Mouse (Mus musculus) heart, adult 2 months (tissue): Measurements from ENCODE around the gene Prkcq. TPM values are rescaled to one million over a fixed set of nuclear protein-coding genes. Genes with fewer than 3 reads are reported as not detected.

Experiments
- DNase-seq, 2 experiments: peaks; one replicate each; pipeline ENCODE4 v3.0.0; 2021
- H3K27ac ChIP-seq: fragments of 200-600 bp; 2 replicates; pipeline ENCODE4 v1.8.1; 2022
- H3K27me3 ChIP-seq: fragments of 200-500 bp; 2 replicates; pipeline ENCODE4 v1.6.1; 2012; ENCODE audit warnings: mild to moderate bottlenecking, low read length, inconsistent platforms, mixed read lengths; ENCODE audit not compliant: control insufficient read depth, insufficient read depth
- H3K36me3 ChIP-seq: fragments of 200-500 bp; 2 replicates; pipeline ENCODE4 v1.6.1; 2012; ENCODE audit warnings: low read length, inconsistent platforms; ENCODE audit not compliant: control insufficient read depth, insufficient read depth
- H3K4me1 ChIP-seq: fragments of 200-500 bp; 2 replicates; pipeline ENCODE4 v1.6.1; 2011; ENCODE audit warnings: low read length; ENCODE audit not compliant: control insufficient read depth, insufficient read depth
- H3K4me3 ChIP-seq: fragments of 200-600 bp; 2 replicates; pipeline ENCODE4 v1.8.1; 2022
- H3K79me2 ChIP-seq: fragments of 200-500 bp; replicated peaks from 2 replicates; pipeline ENCODE4 v1.6.1; 2012; ENCODE audit warnings: mild to moderate bottlenecking, inconsistent platforms, low read length, moderate library complexity, mixed read lengths; ENCODE audit not compliant: control insufficient read depth, insufficient read depth
- H3K9ac ChIP-seq: fragments of 200-500 bp; 2 replicates; pipeline ENCODE4 v1.6.1; 2012; ENCODE audit warnings: low read depth, mild to moderate bottlenecking, control low read depth, inconsistent platforms, low read length, mixed read lengths
- CTCF ChIP-seq: fragments of 200-600 bp; IDR thresholded peaks from 2 replicates; pipeline ENCODE4 v1.8.1; 2022; ENCODE audit warnings: antibody characterized with exemption, mild to moderate bottlenecking, moderate library complexity
- EP300 ChIP-seq: fragments of 200-500 bp; IDR thresholded peaks from 2 replicates; pipeline ENCODE4 v1.6.1; 2011; ENCODE audit warnings: low read depth, low read length, control low read depth; ENCODE audit not compliant: insufficient read depth
- POLR2A ChIP-seq: fragments of 200-500 bp; IDR thresholded peaks from 2 replicates; pipeline ENCODE4 v1.6.1; 2011; ENCODE audit warnings: mild to moderate bottlenecking, low read depth, low read length, control low read depth; ENCODE audit not compliant: insufficient read depth
- WGBS: fragments of 180-500 bp; shearing (Covaris S2); methylation state at CpG from one replicate; pipeline ENCODE4 v1.1.7; 2018; 5-methylcytosine and 5-hydroxymethylcytosine counted together
- intact Hi-C: fragments of 180-260 bp; cut with DNase I; formaldehyde crosslinking; loops from one replicate; pipeline ENCODE4 v1.15.1; 2025
- polyA plus RNA-seq: library from polyadenylated mRNA; depleted of rRNA; stranded (reverse); fragments of >200 nt; gene quantifications from 2 replicates; pipeline ENCODE4 v1.2.3, GENCODE M21; 2012
- total RNA-seq, 2 experiments: library from RNA; stranded (reverse); gene quantifications; 2 replicates each; pipeline ENCODE4 v1.2.3; 2021

Gene Prkcq
- total and polyA plus RNA-seq, 3 experiments, result 1.1 to 3.3 (median 2.6) TPM

GRCm38 (mm10) chr2:11290931-11291330 lies 119.0 kb downstream of the Prkcq start:
- no peak for DNase-seq
- WGBS, result 80% methylated on average over 6 of the region's 6 CpGs
- H3K79me2 ChIP-seq, result no peaks in the 10 kb centered on the region
- no peak overlapping the region for H3K9ac ChIP-seq
- no peak for TF ChIP-seq EP300
- no peak for TF ChIP-seq CTCF
- TF ChIP-seq POLR2A, result no peak
- intact Hi-C loops, result no loop called here
- no peaks in the 10 kb centered on the region for H3K36me3 ChIP-seq
- H3K27me3 ChIP-seq, result no peaks in the 10 kb centered on the region
- no peak overlapping the region for H3K27ac ChIP-seq
- H3K4me1 ChIP-seq, result no peaks in the 10 kb centered on the region
- H3K4me3 ChIP-seq, result no peak overlapping the region

- Histone ChIP-seq H3K4me1 (no peaks in the 10 kb centered on the region), H3K79me2 (no peaks in the 10 kb centered on the region), H3K9ac (no peak overlapping the region), H3K27me3 (no peaks in the 10 kb centered on the region), H3K27ac (no peak overlapping the region), H3K36me3 (no peaks in the 10 kb centered on the region), H3K4me3 (no peak overlapping the region)
- DNase-seq, result no peak
- WGBS, result 69% methylated on average over 9 of the region's 9 CpGs
- intact Hi-C loops, result no loop called here
- TF ChIP-seq EP300 (no peak), POLR2A (no peak), CTCF (no peak)
Measured at GRCm38 (mm10) chr2:11291570-11292405, 119.9 kb downstream of the Prkcq start.

GRCm38 (mm10) chr2:11293144-11293543 lies 121.2 kb downstream of the Prkcq start:
- TF ChIP-seq EP300 (no peak), POLR2A (no peak), CTCF (no peak)
- Histone ChIP-seq H3K79me2 (no peaks in the 10 kb centered on the region), H3K36me3 (no peaks in the 10 kb centered on the region), H3K4me3 (no peak overlapping the region), H3K4me1 (no peaks in the 10 kb centered on the region), H3K27ac (no peak overlapping the region), H3K27me3 (no peaks in the 10 kb centered on the region), H3K9ac (no peak overlapping the region)
- intact Hi-C loops, result no loop called here
- DNase-seq, result no peak
- 78% methylated on average over 13 of the region's 13 CpGs for WGBS

GRCm38 (mm10) chr2:11294643-11295191 lies 122.8 kb downstream of the Prkcq start:
- no peaks in the 10 kb centered on the region for H3K4me1 ChIP-seq
- H3K36me3 ChIP-seq, result no peaks in the 10 kb centered on the region
- H3K27me3 ChIP-seq, result no peaks in the 10 kb centered on the region
- H3K9ac ChIP-seq, result no peak overlapping the region
- H3K4me3 ChIP-seq, result no peak overlapping the region
- no peaks in the 10 kb centered on the region for H3K79me2 ChIP-seq
- no peak overlapping the region for H3K27ac ChIP-seq
- DNase-seq, result no peak
- 48% methylated on average over 5 of the region's 5 CpGs for WGBS
- no peak for TF ChIP-seq CTCF
- no peak for TF ChIP-seq EP300
- no peak for TF ChIP-seq POLR2A
- intact Hi-C loops, result no loop called here

- H3K36me3 ChIP-seq, result no peaks in the 10 kb centered on the region
- intact Hi-C loops, result no loop called here
- no peak overlapping the region for H3K9ac ChIP-seq
- no peaks in the 10 kb centered on the region for H3K4me1 ChIP-seq
- no peak overlapping the region for H3K27ac ChIP-seq
- WGBS, result 84% methylated on average over 7 of the region's 7 CpGs
- no peak overlapping the region for H3K4me3 ChIP-seq
- no peaks in the 10 kb centered on the region for H3K79me2 ChIP-seq
- TF ChIP-seq POLR2A, result no peak
- no peak for TF ChIP-seq CTCF
- no peak for TF ChIP-seq EP300
- no peaks in the 10 kb centered on the region for H3K27me3 ChIP-seq
- DNase-seq, result no peak
Measured at GRCm38 (mm10) chr2:11298811-11299210, 126.9 kb downstream of the Prkcq start.

GRCm38 (mm10) chr2:11299366-11299765 lies 127.5 kb downstream of the Prkcq start:
- WGBS, result 15% methylated on average over 1 of the region's 1 CpGs
- no peak overlapping the region for H3K4me3 ChIP-seq
- H3K79me2 ChIP-seq, result no peaks in the 10 kb centered on the region
- no peak for DNase-seq
- no peaks in the 10 kb centered on the region for H3K4me1 ChIP-seq
- TF ChIP-seq CTCF, result no peak
- TF ChIP-seq POLR2A, result no peak
- no peak for TF ChIP-seq EP300
- H3K27me3 ChIP-seq, result no peaks in the 10 kb centered on the region
- H3K36me3 ChIP-seq, result no peaks in the 10 kb centered on the region
- intact Hi-C loops, result no loop called here
- no peak overlapping the region for H3K9ac ChIP-seq
- no peak overlapping the region for H3K27ac ChIP-seq
